Mouse (Mus musculus): Measurements from ENCODE around the gene Gm20696. TPM values are rescaled to one million over a fixed set of nuclear protein-coding genes. Genes with fewer than 3 reads are reported as not detected.

The Gm20696 gene
- total RNA-seq, 2 experiments from 2014 or later: 1.2 to 1.3 TPM

DNA sequence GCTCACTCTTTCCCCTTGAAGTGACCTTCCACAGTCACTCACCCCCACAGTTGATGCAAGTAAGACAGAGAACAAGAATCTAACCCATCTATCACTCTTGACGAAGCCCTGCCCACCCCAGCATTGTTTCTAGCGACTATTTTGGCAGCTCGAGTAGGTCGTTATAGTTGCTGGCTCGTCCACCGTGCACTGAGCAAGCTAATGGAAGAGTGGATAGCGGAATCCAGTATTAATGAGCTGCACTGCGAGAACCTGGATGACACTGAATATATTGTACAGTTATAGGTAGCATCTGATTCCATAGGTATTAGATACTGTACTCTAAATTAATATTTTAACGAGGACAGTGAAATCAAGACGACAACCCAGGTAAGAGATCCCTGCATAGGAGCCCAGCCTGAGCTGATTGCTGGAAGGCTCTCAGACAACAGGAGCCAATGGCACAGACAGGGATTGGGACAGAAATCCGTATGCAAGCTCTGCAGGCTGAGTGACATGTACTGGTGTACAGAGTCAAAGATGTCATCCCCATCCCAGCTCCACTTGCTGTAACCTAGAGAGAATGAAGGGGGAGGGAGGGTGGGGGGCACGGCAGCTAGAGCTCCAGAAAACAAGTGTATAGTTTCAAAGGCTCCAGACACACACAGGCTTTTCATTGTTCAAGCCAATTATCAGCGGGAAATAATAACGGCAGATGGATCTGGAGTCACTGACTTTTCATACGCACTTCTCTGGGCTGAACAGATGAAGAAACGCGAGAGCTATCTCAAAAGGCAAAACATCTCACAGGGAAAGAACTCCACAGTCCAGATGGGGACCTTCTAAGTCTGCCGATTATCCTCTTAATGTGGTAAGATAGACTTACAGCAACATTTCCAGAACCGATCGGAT lies 398.2 kb downstream of the Gm20696 start:
- Histone ChIP-seq H3K27ac (no peak overlapping the region), H3K4me3 (no peak overlapping the region)
- intact Hi-C loops (cut with DNase I): loop anchor here (10.0 kb wide), 2 partner anchors 176 to 256 kb away; partner anchors contain the start of gene Foxp1
- no peak for DNase-seq
- no peak for TF ChIP-seq CTCF (IDR thresholded peaks at IDR 0.05)

GRCm38 (mm10) chr6:99265945-99266656 lies 400.5 kb downstream of the Gm20696 start:
- DNase-seq: peak; percentile 40
- H3K27ac ChIP-seq: peak overlapping the region; percentile 86
- intact Hi-C loops (cut with DNase I): loop anchor here (10.0 kb wide), 2 partner anchors 179 to 259 kb away; partner anchors contain the start of gene Foxp1
- peak overlapping the region; percentile 65 for H3K4me3 ChIP-seq
- no peak for TF ChIP-seq CTCF (IDR thresholded peaks at IDR 0.05)

- TF ChIP-seq CTCF (IDR thresholded peaks at IDR 0.05): no peak
- intact Hi-C loops (cut with DNase I): loop anchor here (10.0 kb wide), 2 partner anchors 180 to 260 kb away; partner anchors contain the start of gene Foxp1
- no peak for DNase-seq
- Histone ChIP-seq H3K4me3 (peak overlapping the region; percentile 65), H3K27ac (peak overlapping the region; percentile 86; the same call in 1 of the 2 replicates)
Measured at GRCm38 (mm10) chr6:99265173-99265572, 401.4 kb downstream of the Gm20696 start.

GRCm38 (mm10) chr6:99264192-99265093 lies 402.2 kb downstream of the Gm20696 start:
- no peak overlapping the region; the same call in 1 of the 2 replicates for H3K4me3 ChIP-seq
- no peak for TF ChIP-seq CTCF (IDR thresholded peaks at IDR 0.05)
- 0 out of 2 replicates have a peak overlapping the region, but pooled peaks have one; percentile 8 for H3K27ac ChIP-seq
- intact Hi-C loops (cut with DNase I): loop anchor here (10.0 kb wide), 2 partner anchors 180 to 260 kb away; partner anchors contain the start of gene Foxp1
- no peak for DNase-seq

- Histone ChIP-seq H3K4me3 (no peak overlapping the region), H3K27ac (no peak overlapping the region)
- intact Hi-C loops (cut with DNase I): loop anchor here (10.0 kb wide), 2 partner anchors 181 to 261 kb away; partner anchors contain the start of gene Foxp1
- TF ChIP-seq CTCF (IDR thresholded peaks at IDR 0.05): no peak
- no peak for DNase-seq
Measured at GRCm38 (mm10) chr6:99263886-99264185, 402.8 kb downstream of the Gm20696 start.

DNA sequence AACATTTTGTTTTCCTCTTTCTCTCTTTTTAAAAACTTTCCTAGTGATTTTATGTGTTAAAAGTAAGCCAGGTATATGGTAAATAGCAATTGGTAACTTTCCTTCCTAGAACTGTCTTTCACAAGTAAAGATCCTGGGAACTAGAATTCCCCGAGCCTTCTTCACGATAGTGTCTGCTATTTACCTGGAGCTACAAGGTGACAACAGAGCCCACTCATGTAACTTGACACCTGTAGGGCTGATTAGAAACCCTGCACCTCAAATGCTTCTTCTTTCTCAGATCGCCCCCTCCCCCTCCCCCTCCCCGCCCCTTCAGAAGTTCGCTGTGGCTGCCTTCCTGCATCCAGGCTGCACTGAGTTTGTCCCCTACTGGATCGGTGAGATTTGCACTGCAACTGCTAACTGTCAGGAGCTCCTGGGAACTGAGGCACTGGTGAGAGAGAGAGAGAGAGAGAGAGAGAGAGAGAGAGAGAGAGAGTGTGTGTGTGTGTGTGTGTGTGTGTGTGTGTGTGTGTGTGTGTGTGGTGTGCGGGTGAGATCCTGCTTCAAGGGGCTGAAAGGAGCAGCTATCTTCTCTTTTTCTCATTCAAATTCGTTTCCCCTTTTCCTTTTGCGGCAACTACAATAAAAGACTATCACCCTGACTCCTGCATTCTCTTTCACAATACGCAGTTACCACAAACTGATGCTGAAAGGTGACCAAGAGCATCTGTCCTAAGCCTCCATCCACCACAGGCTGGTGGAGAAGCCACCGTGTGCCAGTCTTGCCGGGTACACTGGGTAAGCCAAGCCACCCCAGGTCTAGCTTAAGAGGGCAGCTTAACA lies 403.3 kb downstream of the Gm20696 start:
- intact Hi-C loops (cut with DNase I): loop anchor here (10.0 kb wide), 2 partner anchors 182 to 262 kb away; partner anchors contain the start of gene Foxp1
- no peak overlapping the region for H3K4me3 ChIP-seq
- no peak for DNase-seq
- H3K27ac ChIP-seq: no peak overlapping the region
- TF ChIP-seq CTCF (IDR thresholded peaks at IDR 0.05): no peak

DNA sequence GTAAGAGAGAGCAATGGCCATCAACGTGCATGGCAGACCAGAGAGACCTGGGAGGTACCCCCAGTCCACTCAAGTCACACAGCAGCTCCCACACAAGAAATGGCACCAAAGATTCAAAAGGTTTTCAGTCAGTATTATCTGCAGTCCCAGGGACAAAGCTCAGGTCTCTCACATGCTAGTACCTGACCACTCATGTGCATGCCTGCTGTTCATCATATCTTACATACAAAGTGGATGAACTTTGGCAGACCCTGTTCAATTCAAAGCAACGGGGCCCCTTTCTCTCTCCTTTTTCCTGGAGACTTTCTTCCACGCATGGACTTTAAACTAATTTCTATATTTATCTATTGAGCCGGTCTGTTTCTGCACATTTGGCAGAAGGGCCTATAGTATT lies 404.9 kb downstream of the Gm20696 start:
- no peak for DNase-seq
- intact Hi-C loops (cut with DNase I): loop anchor here (10.0 kb wide), 2 partner anchors 183 to 263 kb away; partner anchors contain the start of gene Foxp1
- Histone ChIP-seq H3K4me3 (no peak overlapping the region), H3K27ac (no peak overlapping the region)
- TF ChIP-seq CTCF (IDR thresholded peaks at IDR 0.05): no peak

DNA sequence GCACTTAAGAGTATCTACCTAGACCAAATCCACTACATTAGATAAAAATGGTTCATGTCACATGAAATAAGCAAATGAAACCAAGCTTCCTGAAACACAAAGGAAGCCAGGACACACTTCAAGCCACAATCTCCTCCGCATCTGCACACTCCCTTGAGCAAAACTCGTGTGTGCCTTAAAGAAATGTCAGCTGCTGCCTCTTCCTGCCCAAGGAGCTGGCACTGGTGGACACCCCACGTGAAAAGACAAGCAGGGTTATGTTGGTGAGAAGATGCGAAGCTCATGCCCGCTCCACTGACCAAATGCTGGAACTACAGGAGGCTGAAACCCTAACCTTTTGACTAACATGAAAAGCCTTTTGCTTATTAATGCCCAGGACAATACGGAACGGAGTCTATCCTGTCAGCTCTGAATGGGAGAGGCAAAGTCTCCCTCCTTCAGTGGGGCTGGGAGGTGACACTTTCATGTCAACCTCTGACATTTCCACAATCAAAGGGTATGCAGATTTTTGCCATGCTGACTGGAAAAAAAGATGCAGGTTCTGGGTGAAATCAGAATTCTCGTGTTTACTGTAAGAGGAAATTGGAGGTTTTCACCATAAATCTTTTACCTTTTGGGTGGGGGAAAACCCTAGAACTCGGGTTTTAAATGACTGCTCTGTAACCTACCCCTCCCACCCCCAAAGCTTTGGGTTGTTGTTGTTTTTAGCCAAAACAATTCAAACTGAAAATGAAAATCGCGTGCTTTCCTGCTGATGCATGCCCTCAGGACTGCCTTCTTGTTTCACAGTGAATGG lies 405.5 kb downstream of the Gm20696 start:
- intact Hi-C loops (cut with DNase I): loop anchor here (10.0 kb wide), 2 partner anchors 184 to 264 kb away; partner anchors contain the start of gene Foxp1
- H3K4me3 ChIP-seq: no peak overlapping the region
- TF ChIP-seq CTCF (IDR thresholded peaks at IDR 0.05): no peak
- no peak overlapping the region for H3K27ac ChIP-seq
- DNase-seq: no peak

GRCm38 (mm10) chr6:99258346-99258745 lies 408.3 kb downstream of the Gm20696 start:
- Histone ChIP-seq H3K4me3 (no peak overlapping the region), H3K27ac (no peak overlapping the region)
- TF ChIP-seq CTCF (IDR thresholded peaks at IDR 0.05): no peak
- intact Hi-C loops (cut with DNase I): no loop called here
- DNase-seq: no peak

GRCm38 (mm10) chr6:99257676-99258075 lies 408.9 kb downstream of the Gm20696 start:
- TF ChIP-seq CTCF (IDR thresholded peaks at IDR 0.05): no peak
- no peak for DNase-seq
- no peak overlapping the region for H3K4me3 ChIP-seq
- no peak overlapping the region for H3K27ac ChIP-seq
- intact Hi-C loops (cut with DNase I): no loop called here
